Mouse (Mus musculus): ENCODE results near the gene Taf10. TPM values are rescaled to one million over a fixed set of nuclear protein-coding genes. Genes with fewer than 3 reads are reported as not detected.

Gene Taf10
- 10 to 100 TPM; 11.5 to 16.1 TPM for polyA plus RNA-seq (2017; shearing (Covaris generic))

GRCm38 (mm10) chr7:105743926-105744590 is at the start of gene Taf10:
Taf10 (minus strand) TSS chr7:105744361.
- peak; percentile 100 for ATAC-seq

- no peak for ATAC-seq
Observed at GRCm38 (mm10) chr7:105793701-105794100, 49.5 kb upstream of the Taf10 start.

DNA sequence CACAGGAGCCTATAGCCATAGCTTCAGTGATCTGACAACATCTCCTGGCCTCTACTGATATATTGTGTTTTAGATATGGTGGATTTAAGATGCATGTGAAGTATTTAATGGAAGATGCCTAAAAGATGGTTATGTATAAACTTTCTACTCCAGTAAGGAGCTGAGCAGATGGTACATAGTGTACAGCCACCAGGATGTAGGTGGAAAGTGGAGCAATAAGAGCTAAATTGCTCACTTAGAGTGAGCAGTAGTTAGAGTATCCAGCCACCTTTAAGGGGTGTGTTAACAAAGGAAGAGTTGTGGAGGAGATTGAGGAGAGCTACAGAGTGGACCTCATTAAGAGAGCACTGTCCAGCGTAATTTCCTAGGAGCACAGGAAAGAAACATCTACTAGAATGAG is 47.0 kb upstream of the Taf10 start:
- ATAC-seq, result no peak

DNA sequence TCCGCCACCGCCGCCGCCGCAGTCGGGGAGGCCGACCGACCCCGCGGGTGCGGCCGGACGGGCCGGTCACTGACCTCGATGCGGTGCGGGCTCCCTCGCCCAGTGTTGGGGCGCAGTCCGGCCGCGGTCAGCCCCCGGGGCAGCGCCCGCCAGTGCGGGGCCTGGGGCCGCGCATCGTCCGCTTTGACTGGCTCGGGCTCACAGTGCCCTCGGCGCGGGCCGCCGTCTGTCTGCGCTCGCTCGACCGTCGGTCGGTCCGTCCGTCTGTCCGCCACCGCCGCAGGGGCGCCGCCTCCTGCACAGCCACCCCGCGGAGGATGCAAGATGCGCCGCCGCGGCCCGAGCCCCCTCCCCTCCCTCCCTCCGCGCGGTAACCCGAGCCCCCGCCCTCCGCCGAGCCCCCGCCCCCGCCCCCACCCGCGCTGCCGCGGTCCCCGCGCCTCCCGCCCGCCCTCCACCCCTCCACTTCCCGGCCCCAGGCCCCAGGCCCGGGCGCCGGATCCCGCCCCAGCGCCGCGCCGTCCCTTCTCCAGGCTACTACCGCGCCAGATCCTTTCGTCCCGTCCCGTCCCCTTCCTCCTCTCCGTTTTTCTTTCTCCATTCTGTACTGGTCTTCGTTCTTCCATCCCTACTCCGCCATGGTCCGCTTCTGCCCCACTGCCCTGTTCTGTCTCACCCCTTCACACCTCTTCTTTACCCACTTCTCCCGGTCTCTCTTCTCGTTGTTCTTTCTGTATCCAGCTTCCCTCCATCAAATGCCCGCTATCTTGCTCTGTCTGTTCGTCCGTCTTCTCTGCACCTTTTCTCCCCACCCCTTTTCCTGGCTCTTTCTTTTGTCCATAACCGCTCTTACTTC is 43.4 kb upstream of the Taf10 start, which contains the start of gene Dchs1:
Gene Dchs1 (minus strand): TSS at position 370 of the 856 bp plus-strand sequence.
- no peak for ATAC-seq

DNA sequence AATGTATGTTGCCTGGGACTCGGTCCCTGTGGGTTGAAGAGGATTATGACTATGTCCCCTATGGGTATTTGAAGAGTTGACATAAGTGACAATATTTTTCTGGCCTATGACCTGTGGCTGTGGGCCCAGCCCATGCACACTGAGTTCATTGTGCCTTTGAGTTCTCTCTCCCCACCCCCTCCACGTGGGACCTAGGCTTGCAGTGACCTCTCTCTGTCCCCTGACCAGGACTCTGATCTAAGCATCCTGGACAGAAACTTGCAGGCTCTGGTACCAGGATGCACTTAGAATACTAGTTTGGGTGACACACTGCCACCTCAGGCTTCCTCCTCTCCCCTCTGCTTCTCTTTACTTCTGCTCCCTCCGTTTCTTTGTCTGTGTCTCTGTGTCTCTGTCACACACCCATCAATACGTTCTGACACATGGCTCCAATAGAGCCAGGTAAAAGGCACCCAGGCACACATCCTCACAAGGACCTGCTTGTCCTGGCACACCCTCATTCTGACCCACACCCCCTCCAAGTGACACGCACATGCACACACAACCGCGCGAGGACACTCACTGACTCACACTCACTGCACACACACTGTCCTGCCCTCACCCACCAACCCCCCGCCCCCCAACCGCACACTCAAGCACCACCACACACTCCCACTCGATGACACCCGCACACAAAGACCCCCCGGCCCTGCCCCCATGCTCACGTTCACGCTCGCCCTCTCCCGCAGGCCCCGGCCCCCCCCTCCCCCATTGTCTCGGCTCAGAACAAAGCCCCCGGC is 42.5 kb upstream of the Taf10 start:
- no peak for ATAC-seq

DNA sequence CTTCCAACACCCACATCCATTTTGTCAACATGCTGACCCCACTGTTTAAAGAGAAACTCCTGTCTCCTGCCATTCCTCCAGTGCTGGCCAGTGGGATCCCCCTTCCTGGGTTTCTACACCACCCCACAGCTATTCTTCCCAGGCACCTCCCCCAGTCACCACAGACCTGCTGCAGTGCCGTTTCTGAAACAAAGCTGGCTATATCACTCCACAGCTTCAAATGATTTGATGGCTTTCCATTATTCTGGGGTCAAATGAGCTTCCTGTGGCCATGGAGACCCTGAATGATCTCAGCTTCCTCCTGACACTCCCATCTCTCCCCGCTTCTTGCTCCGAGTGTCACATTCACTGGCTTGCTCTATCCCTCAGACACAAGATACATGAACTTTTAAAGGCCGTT is 40.4 kb upstream of the Taf10 start:
- ATAC-seq, result no peak

DNA sequence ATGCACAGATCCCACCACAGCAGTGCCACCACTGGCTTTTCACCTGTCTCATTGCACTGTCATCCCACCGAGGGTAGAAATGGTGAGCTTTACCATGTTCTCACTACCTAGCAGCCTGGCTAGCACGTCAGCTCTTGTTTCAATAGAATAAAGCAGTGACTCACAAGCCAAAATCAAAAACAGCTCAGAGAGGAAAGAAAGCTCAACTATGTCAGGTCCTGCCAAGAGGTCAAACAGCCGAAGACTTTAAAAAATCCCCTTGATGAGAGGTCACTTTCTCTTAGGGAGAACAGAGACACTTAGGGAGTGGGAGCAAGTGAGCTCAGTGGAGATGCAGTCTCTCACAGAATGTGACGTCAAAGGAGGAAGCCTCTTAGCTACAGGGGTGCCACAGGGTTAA is 39.7 kb upstream of the Taf10 start:
- ATAC-seq, result no peak

GRCm38 (mm10) chr7:105778553-105779265 is 34.5 kb upstream of the Taf10 start:
- no peak for ATAC-seq

- no peak for ATAC-seq
Observed at GRCm38 (mm10) chr7:105777797-105778552, 33.8 kb upstream of the Taf10 start.

- ATAC-seq, result no peak
Observed at GRCm38 (mm10) chr7:105777316-105777715, 33.2 kb upstream of the Taf10 start.

DNA sequence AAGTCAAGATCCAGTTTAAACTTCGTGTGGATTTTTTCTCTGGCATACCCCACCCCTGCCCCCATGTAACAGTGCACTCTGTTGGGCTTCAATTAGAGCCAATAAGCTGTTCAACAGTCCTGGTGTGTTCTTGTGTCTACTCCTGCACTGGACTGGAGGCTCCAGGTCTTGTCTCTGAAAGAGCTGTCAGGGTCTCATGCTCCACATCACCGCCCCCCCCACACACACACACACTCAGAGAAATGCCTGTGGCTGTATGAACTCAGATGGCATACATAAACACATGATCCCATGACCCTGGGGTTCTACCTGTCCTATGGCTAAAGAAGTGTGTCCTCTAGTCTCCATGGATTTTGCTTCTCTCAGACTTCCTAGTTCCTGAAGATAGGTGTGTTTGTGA is 31.9 kb upstream of the Taf10 start:
- ATAC-seq, result no peak

DNA sequence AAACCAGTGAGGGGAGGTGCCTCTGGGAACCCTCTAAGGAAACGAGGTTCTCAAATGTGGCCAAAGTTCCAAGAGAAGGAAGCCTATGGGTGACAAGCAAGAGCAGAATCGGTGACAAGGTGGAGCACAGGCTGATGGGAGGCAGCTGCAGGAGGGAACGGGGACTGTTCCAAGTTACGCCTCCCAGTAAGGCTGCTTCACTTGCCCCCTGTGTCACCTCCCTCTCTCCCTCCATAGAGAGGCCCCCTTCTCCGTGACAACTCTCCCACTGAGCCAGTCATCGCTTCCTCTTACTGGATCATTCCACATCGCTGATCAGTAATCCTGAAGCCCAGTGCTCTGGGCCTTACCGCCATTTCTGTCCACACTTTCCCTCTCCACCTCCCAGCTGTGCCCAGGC is 30.5 kb upstream of the Taf10 start:
- no peak for ATAC-seq

- no peak for ATAC-seq
Observed at GRCm38 (mm10) chr7:105773041-105773440, 28.9 kb upstream of the Taf10 start.

- ATAC-seq, result no peak
Observed at GRCm38 (mm10) chr7:105772331-105772730, 28.2 kb upstream of the Taf10 start.

DNA sequence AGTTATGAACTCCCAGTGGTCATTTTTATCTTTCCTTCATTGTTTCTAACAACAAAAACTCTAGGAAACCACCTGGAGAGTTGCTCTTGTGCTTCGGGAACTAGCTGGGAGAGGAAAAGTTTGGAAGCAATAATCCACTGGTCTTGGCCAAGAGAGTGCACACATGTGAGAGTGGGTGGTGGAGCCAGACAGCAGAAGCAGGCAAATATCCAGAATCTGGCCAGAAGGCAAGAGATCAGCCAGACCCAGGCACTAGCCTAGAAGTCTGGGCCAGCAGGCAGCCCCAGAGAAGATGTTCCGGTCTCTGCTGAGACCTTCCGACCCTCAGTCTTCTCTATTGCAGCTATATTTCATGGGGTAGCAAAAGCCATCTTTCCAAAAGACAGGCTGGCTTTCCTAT is 25.8 kb upstream of the Taf10 start:
- no peak for ATAC-seq

DNA sequence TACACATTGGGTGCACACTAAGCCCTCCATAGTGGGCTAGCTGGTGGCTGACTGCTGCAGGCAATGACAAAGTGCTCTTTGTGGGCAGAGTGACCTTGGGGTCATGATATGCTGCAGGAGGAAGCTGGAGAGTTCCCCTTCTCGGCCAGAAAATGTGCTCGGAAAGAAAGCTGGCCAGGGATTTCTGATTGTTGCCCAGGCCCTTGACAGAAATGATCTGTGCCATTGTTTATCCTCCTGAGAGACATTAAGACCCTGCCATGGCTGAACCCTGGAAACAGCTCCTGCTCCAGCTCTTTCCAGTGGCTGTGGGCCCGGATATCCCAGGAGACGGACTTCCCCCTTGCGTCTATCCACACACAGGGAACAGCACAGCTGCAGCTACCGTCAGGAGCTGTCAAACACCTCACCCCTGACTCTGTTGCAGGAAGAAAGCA is 23.6 kb upstream of the Taf10 start:
- no peak for ATAC-seq

DNA sequence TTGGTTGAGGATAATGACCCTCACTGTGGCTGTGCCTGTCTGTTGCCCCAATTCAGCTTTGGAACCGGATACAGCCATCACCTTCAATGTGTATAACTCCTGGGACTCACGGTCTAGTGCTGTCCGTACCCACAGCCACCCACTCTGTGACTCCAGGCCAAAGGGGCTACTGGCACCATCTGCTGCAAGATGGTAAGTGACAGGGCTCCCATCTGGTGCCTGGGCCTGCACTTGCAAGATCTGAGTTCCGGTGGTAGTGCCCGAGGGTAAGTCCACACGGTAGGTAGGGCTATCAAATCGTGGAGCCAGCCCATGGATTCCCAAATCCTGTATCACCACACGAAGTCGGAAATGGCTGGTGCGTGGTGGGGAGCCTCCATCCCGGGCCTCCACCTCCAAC is 20.2 kb upstream of the Taf10 start:
- ATAC-seq, result no peak

DNA sequence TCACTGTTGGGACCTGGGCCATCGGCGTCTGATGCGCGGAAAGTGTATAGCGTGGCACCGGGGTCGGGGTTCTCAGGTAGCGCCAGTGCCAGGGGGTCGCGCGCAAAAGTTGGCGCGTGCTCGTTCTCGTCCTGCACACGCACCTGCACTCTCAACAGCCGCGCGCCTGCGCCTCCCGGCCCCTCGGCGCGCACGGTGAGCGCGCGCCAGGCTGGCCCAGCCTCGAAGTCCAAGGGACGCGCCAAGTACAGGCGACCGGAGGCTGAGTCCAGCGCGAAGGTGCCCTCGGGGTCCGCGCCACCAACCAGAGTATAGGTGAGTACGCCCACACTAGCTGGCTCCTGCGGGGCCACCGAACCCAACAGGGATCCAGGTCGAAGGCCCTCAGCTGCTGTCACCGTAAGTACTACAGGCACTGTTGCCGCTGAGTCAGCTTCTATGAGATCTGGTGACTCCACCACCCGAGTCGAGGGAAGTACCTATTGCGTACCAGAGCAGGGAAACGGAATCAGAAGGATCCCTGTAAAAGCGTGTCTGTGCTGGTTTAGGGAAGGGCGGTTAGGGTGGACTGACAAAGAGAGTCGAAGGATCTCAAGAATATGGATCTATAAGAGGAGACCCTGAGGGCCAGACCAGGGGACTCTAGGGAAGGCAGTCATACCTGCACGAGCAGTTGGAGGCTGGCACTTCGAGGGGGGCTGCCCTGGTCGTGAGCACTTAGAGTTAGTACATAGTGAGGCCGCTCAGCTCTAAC is 18.5 kb upstream of the Taf10 start:
- no peak for ATAC-seq

- ATAC-seq, result no peak
Observed at GRCm38 (mm10) chr7:105761813-105762484, 17.8 kb upstream of the Taf10 start.

DNA sequence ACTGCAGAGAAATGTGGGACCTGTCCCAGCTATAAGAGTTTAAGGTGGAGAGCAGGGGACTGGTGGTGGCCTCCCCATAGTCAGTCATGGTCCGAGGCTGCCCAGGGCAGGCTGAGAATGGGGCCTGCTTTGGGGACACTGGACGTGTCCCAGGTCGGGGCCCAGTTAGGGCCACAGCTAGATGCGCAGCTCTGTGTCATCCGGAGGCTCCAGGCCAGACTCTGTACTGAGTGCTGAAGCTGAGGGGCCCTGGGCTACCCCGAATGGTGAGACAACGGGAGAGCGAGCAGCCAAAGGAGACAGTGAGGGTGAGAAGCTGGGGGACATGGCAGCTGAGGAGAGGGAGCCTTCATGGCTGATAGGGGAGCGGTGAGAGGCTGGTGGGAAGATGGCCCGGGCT is 9.1 kb upstream of the Taf10 start:
- no peak for ATAC-seq

Data from activated CD4-positive, CD25-positive, alpha-beta regulatory T cell, adult 4 months (primary cell).